Mouse (Mus musculus) neural tube, embryonic 12.5 days (tissue): ENCODE results near the gene Ripply3. TPM values are rescaled to one million over a fixed set of nuclear protein-coding genes. Genes with fewer than 3 reads are reported as not detected.
A peak's percentile ranks its signal among the peaks of the same experiment; 100 is the strongest.

Experiments used
- ATAC-seq: fragments of 200-750 bp; cut with Nextera tagmentation; 2 replicates; pipeline ENCODE4 v1.8.0; 2017; ENCODE audit warnings: low read depth, mild to moderate bottlenecking, moderate TSS enrichment, moderate library complexity; ENCODE audit not compliant: low FRiP score
- H3K27ac ChIP-seq: fragments of 300-500 bp; sonication (generic); 2 replicates; pipeline ENCODE4 v1.5.1; 2016
- H3K27me3 ChIP-seq: fragments of 300-500 bp; sonication (generic); replicated peaks from 2 replicates; pipeline ENCODE4 v1.6.1; 2016; ENCODE audit warnings: mild to moderate bottlenecking
- H3K36me3 ChIP-seq: fragments of 300-500 bp; sonication (generic); 2 replicates; pipeline ENCODE4 v1.6.1; 2016; ENCODE audit warnings: mild to moderate bottlenecking
- H3K4me1 ChIP-seq: fragments of 300-500 bp; sonication (generic); 2 replicates; pipeline ENCODE4 v1.6.1; 2016
- H3K4me2 ChIP-seq: fragments of 300-500 bp; sonication (generic); replicated peaks from 2 replicates; pipeline ENCODE4 v1.6.1; 2016; ENCODE audit warnings: mild to moderate bottlenecking
- H3K4me3 ChIP-seq: fragments of 300-500 bp; sonication (generic); 2 replicates; pipeline ENCODE4 v1.5.1; 2016
- H3K9ac ChIP-seq: fragments of 300-500 bp; sonication (generic); 2 replicates; pipeline ENCODE4 v1.6.1; 2016; ENCODE audit warnings: mild to moderate bottlenecking
- H3K9me3 ChIP-seq: fragments of 300-500 bp; sonication (generic); 2 replicates; pipeline ENCODE4 v1.6.1; 2016; ENCODE audit warnings: mild to moderate bottlenecking
- WGBS: fragments of 180-500 bp; shearing (Covaris S2); methylation state at CpG from one replicate; pipeline ENCODE4 v1.1.7; 2016; 5-methylcytosine and 5-hydroxymethylcytosine counted together
- polyA plus RNA-seq: library from polyadenylated mRNA; unstranded; fragments of >200 nt; fragmentation: Nextera tagmentation; extraction: Ambion mirVana; gene quantifications from 2 replicates; pipeline ENCODE4 v1.2.1, GENCODE M21; 2016

The Ripply3 gene
- polyA plus RNA-seq, 1 experiment from 2014 or later, result 3.5 TPM

DNA sequence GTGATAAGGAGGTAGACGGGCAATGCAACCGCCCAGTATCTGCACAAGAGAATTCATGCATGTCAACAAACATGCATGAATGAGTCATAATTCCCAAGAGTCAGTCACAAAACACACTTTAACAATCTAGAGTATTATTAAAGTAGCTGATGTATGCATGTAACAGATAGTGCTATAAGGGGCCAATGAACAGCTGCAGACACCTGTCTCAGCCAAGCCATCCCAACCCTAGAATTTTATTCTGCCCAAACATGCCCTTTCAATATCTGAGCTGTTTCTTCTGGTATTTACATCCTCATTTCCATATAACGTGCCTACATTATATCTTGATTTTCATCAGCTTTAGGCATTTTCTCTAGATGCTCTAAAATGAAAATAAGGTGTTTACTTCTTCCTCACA, 37.2 kb downstream of the Ripply3 start:
- Histone ChIP-seq H3K4me1 (peaks cover 12% of the 10 kb centered on the region; the same call in 1 of the 2 replicates), H3K4me3 (no peak overlapping the region), H3K9ac (no peak overlapping the region), H3K9me3 (no peaks in the 10 kb centered on the region), H3K27me3 (no peaks in the 10 kb centered on the region), H3K4me2 (no peak overlapping the region), H3K36me3 (peaks cover 7% of the 10 kb centered on the region; the same call in 1 of the 2 replicates), H3K27ac (no peak overlapping the region)
- 93% methylated on average over 3 of the region's 3 CpGs for WGBS
- no peak for ATAC-seq

DNA sequence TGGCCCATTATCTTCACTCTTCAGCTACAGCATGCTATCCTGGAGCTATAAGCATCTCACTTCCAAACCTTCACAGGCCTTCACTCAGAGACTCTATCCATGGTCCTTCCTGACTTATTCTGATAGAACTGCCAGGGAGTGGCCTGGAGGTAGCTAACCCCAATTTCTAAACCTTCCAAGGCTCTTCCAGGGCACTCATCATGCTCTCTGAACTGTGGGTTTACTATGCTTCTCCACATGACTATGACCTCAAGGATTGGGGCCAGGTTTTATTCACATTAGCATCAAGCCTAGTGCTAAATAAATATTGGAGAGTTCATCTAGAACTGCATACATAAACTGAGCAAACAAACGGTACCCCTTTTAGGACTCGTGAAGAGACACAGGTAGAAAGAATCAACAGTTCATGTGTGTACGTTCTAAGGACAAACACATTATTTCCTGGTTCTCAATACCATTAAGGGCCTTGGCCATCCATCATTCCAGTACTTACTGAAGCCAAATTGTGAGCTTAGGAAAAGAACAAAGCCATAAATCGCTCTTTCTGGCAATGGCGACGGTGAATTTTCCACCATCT, 41.5 kb downstream of the Ripply3 start:
- Histone ChIP-seq H3K27ac (peak overlapping the region; percentile 94), H3K4me1 (peaks cover 23% of the 10 kb centered on the region), H3K27me3 (no peaks in the 10 kb centered on the region), H3K36me3 (peaks cover 2% of the 10 kb centered on the region; the same call in 1 of the 2 replicates), H3K4me2 (peak overlapping the region; percentile 69), H3K9me3 (no peaks in the 10 kb centered on the region), H3K9ac (peak overlapping the region; percentile 79), H3K4me3 (peak overlapping the region; percentile 94)
- no peak for ATAC-seq
- 11% methylated on average over 6 of the region's 6 CpGs for WGBS

DNA sequence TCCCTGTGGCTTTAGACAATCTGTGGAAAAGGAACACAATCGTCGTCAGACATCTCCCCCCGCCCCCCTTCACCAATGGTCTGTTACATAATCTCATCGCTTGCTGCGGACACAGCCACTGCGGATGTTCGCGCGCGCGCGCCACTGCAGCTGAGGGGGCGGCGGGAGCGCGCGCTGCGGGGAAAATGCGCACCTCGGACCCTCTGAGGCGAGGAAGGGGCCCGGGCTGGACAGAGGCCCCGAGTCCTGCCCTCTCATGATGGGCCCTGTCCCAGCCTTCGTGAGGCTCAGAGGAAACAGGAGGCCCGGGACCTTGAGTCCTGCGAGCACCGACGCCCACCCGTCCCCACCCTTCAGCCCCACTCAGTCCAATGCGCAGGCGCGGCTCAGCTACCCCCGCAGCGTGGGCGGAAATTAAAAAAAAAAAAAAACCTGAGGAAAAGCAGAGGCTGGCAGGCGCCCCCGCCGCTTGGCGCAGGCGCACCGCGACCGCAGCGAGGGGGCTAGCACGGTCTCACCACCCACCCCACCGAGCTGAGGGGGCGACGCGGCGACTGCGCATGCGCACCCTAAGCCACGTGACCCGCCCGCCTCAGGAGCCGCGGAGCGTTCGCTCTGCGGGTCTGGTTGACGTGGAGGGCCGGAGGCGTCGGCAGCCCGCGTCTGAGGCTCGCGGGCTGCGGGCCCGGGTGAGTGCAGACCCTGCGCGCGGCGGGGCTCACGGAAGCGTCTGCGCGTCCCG, 42.1 kb downstream of the Ripply3 start, which contains the start of gene Ttc3:
Gene Ttc3 (plus strand): TSS at position 446 of the 742 bp plus-strand sequence.
- H3K4me1 ChIP-seq, result peaks cover 23% of the 10 kb centered on the region
- H3K27me3 ChIP-seq, result no peaks in the 10 kb centered on the region
- peaks cover 2% of the 10 kb centered on the region; the same call in 1 of the 2 replicates for H3K36me3 ChIP-seq
- H3K9ac ChIP-seq, result peak within 1 kb of the TSS; percentile 96
- H3K9me3 ChIP-seq, result no peaks in the 10 kb centered on the region
- under 1% methylated on average over 79 of the region's 79 CpGs for WGBS
- peak within 1 kb of the TSS; percentile 94 for H3K4me3 ChIP-seq
- peak; percentile 71 for ATAC-seq
- peak within 1 kb of the TSS; percentile 69 for H3K4me2 ChIP-seq
- peak within 1 kb of the TSS; percentile 98 for H3K27ac ChIP-seq

DNA sequence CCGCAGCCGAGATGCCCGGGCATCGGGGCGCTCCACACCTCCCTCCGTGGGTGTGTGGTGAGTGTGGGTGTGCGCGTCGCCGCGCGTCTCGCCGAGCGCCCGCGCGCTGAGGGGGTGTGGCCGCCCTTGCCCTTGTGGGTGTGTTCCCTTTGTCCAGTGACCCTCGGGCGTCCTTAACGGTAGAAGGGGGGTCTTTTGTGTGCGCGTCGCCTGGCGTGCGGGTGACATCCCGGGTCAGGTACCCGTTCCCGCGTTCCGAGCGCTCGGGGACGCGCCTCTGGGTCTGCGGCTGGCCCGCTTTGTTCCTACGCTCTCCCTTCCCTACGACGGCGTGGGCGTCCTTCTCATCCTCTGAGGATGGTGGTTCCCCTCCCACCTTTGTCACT, 42.7 kb downstream of the Ripply3 start:
- ATAC-seq, result peak; percentile 79
- H3K9me3 ChIP-seq, result no peaks in the 10 kb centered on the region
- no peaks in the 10 kb centered on the region for H3K27me3 ChIP-seq
- under 1% methylated on average over 43 of the region's 43 CpGs for WGBS
- H3K36me3 ChIP-seq, result peaks cover 2% of the 10 kb centered on the region; the same call in 1 of the 2 replicates
- peaks cover 23% of the 10 kb centered on the region for H3K4me1 ChIP-seq
- H3K4me2 ChIP-seq, result peak overlapping the region; percentile 69
- H3K4me3 ChIP-seq, result peak overlapping the region; percentile 94
- peak overlapping the region; percentile 98 for H3K27ac ChIP-seq
- H3K9ac ChIP-seq, result peak overlapping the region; percentile 96

DNA sequence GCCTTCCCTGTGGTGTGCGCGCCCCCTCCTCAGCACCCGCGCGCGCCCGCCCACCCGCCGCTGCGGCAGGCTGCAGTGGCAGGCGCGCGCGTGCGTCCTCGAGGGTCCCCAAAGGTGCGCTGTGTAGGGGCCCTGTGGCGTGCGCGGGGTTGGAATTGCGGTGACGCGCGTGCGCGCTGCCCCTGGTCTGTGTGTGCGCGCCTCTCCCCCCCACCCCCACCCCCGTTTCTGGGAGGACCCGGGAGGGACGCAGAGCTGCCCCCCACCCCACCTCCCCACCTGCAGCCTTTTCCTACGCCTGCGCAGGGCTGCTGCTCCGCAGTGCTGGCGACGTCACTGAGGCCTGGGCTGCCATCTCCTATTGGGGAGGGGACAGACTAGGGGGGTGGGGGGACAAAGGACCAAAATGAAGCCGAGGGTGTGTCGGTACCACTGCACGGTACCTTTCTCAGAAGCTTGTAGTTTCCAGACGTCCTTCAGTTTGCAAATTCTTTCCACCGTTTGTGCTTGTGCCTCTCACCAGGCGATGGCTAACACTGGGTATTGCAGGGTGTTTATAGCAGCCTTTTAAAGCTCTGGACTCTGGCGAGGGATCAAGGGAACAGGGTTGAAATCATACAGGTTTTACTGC, 43.2 kb downstream of the Ripply3 start, which contains the start of gene Pigp:
Gene Pigp (minus strand): TSS at position 542 of the 631 bp plus-strand sequence.
- H3K4me3 ChIP-seq, result peak within 1 kb of the TSS; percentile 94
- H3K27me3 ChIP-seq, result no peaks in the 10 kb centered on the region
- peak within 1 kb of the TSS; percentile 98 for H3K27ac ChIP-seq
- H3K36me3 ChIP-seq, result peaks cover 1% of the 10 kb centered on the region; the same call in 1 of the 2 replicates
- peaks cover 23% of the 10 kb centered on the region for H3K4me1 ChIP-seq
- peak; percentile 91 for ATAC-seq
- no peaks in the 10 kb centered on the region for H3K9me3 ChIP-seq
- WGBS, result 1% methylated on average over 31 of the region's 43 CpGs
- H3K4me2 ChIP-seq, result peak within 1 kb of the TSS; percentile 69
- H3K9ac ChIP-seq, result peak within 1 kb of the TSS; percentile 96

DNA sequence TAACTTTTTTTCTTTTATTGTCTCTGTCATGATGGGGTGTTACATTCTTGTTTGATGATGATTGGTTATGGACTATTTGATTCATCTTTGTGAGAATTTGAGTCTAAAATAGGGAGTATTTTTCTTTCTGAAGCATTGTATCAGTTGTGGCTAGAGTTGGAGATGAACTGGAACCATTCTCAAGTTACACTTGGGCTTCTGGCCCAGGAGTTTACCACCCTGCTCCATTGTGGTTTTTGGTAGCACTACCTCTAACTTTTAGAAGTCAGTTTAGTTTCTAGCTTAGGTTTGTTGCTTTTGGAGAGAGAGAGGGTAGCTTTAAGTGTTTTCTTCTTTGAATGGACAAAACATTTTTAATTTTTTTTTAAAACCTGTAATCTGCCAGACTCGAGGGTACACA, 51.2 kb downstream of the Ripply3 start:
- Histone ChIP-seq H3K4me3 (no peak overlapping the region), H3K4me2 (no peak overlapping the region), H3K27ac (no peak overlapping the region), H3K9me3 (no peaks in the 10 kb centered on the region), H3K27me3 (no peaks in the 10 kb centered on the region), H3K4me1 (no peaks in the 10 kb centered on the region), H3K9ac (no peak overlapping the region), H3K36me3 (no peaks in the 10 kb centered on the region)
- WGBS, result 88% methylated on average over 1 of the region's 1 CpGs
- no peak for ATAC-seq

DNA sequence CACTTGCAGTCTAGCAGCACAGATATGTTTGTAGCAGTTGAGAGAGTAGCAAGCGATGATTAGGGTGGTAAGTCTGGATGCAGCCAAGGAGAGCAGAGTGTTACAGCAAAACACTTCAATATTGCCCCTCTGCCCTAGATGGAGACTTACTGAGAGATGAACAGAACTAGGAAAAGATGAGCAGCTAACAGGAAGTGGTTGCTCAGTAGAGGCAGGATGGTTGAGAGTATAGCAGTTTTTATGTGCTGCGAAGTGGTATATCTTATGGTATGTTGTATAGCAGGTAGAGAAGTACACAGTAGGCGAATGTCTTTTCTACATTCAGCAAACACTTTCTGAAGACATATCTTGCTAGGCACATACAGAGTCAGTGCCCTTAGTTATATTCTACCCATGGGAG, 55.1 kb downstream of the Ripply3 start:
- H3K9me3 ChIP-seq, result no peaks in the 10 kb centered on the region
- no peak overlapping the region for H3K4me2 ChIP-seq
- no peaks in the 10 kb centered on the region for H3K27me3 ChIP-seq
- no peak overlapping the region for H3K27ac ChIP-seq
- H3K9ac ChIP-seq, result no peak overlapping the region
- H3K36me3 ChIP-seq, result no peaks in the 10 kb centered on the region
- H3K4me1 ChIP-seq, result no peaks in the 10 kb centered on the region
- WGBS, result 97% methylated on average over 3 of the region's 3 CpGs
- no peak overlapping the region for H3K4me3 ChIP-seq
- no peak for ATAC-seq

Other genes with a start within 250 kb of the Ripply3 start
- gene Sim2, start 243.5 kb upstream of the Ripply3 start, polyA plus RNA-seq, result 0.16 and 0.22 TPM in 2 replicates
- 10.3 TPM in 2 replicates for gene Hlcs, start 14.8 kb upstream of the Ripply3 start, polyA plus RNA-seq
- gene Ttc3, start 42.2 kb downstream of the Ripply3 start, polyA plus RNA-seq, result 549 and 570 TPM in 2 replicates
- 107 and 118 TPM in 2 replicates for gene Pigp, start 43.4 kb downstream of the Ripply3 start, polyA plus RNA-seq
- gene Vps26c, start 198.4 kb downstream of the Ripply3 start, polyA plus RNA-seq, result 65.2 and 69.7 TPM in 2 replicates
- gene Dyrk1a, start 241.6 kb downstream of the Ripply3 start, polyA plus RNA-seq, result 10.0 and 11.8 TPM in 2 replicates